16 mouse cellular contexts compared by ENCODE assay signal in genomic region chr7:143475876-143476275, GRCm38 (mm10). TPM values are rescaled to one million over a fixed set of nuclear protein-coding genes. Genes with fewer than 3 reads are reported as not detected.
DNase-seq lines count a peak whose midpoint lies in the region; ATAC-seq and TF ChIP-seq lines count a peak whose summit lies in the region.
"Had no signal": no experiment of that assay in that cellular context is flagged by ENCODE, and none has a peak within 500 bp of the region (broad histone marks: within the 10 kb centered on the region; RNA-seq: fewer than 3 reads in every experiment).

No protein-coding gene starts in this region.

- H3K9ac ChIP-seq in kidney, embryonic 14.5 days (ENCODE audit: low read depth, low read length): no peak overlapping the region
- no peak overlapping the region for H3K9ac ChIP-seq in intestine, embryonic 15.5 days
- no peak overlapping the region for H3K9ac ChIP-seq in stomach, postnatal 0 days (ENCODE audit: low read length)
- H3K9ac ChIP-seq: heart, embryonic 13.5 days had no signal

- no peak for TF ChIP-seq EP300 in stomach, postnatal 0 days (optimal IDR thresholded peaks at IDR 0.05)

- no peaks in the 10 kb centered on the region for H3K9me3 ChIP-seq in kidney, embryonic 14.5 days (ENCODE audit: control insufficient read depth, low read length)
- H3K9me3 ChIP-seq in intestine, embryonic 15.5 days: no peaks in the 10 kb centered on the region
- H3K9me3 ChIP-seq in stomach, postnatal 0 days (ENCODE audit: control insufficient read depth, low read length): no peaks in the 10 kb centered on the region
- H3K9me3 ChIP-seq: heart, embryonic 13.5 days; hindbrain, embryonic 10.5 days had no signal

- ATAC-seq in kidney, embryonic 14.5 days (ENCODE audit: low FRiP score, low TSS enrichment): no peak
- peak; percentile 67 for ATAC-seq in intestine, embryonic 15.5 days
- peak; percentile 72 for ATAC-seq in stomach, postnatal 0 days (ENCODE audit: low FRiP score, low TSS enrichment)
- no peak for ATAC-seq in CD4-positive, CD25-positive, alpha-beta regulatory T cell, adult 4 months
- ATAC-seq: forebrain, embryonic 16.5 days had no signal

- WGBS in kidney, embryonic 14.5 days: 65% methylated on average over 11 of the region's 11 CpGs
- 55% methylated on average over 11 of the region's 11 CpGs for WGBS in intestine, embryonic 15.5 days
- WGBS in stomach, postnatal 0 days: 52% methylated on average over 11 of the region's 11 CpGs

- no peaks in the 10 kb centered on the region for H3K36me3 ChIP-seq in kidney, embryonic 14.5 days (ENCODE audit: control insufficient read depth, insufficient read depth, low read length)
- H3K36me3 ChIP-seq in intestine, embryonic 15.5 days: no peaks in the 10 kb centered on the region
- H3K36me3 ChIP-seq in stomach, postnatal 0 days (ENCODE audit: control insufficient read depth, insufficient read depth, low read length): no peaks in the 10 kb centered on the region
- H3K36me3 ChIP-seq: heart, embryonic 13.5 days; hindbrain, embryonic 10.5 days had no signal

- no peaks in the 10 kb centered on the region for H3K4me1 ChIP-seq in kidney, embryonic 14.5 days (ENCODE audit: control insufficient read depth, insufficient read depth, low read length)
- H3K4me1 ChIP-seq in intestine, embryonic 15.5 days (replicated peaks): peaks cover 8% of the 10 kb centered on the region; the same call in 1 of the 2 replicates
- H3K4me1 ChIP-seq in stomach, postnatal 0 days (replicated peaks; ENCODE audit: control insufficient read depth, insufficient read depth): 0 out of 2 replicates have a peak, but pooled peaks cover 4% of the 10 kb centered on the region

- DNase-seq in kidney, adult 18-20 months: peak; percentile 76
- DNase-seq in kidney, postnatal 36 days: peak; percentile 84 to 89
- DNase-seq in stomach, postnatal 0 days (ENCODE audit: low spot score): peak; percentile 84
- DNase-seq in frontal cortex, adult 2 months (ENCODE audit: extremely low spot score in 1 of 2, low spot score in 1 of 2): no peak
- DNase-seq in layer of hippocampus, postnatal 36 days: no peak
- DNase-seq: cerebellum, adult 11 months; gastrocnemius, postnatal 36 days; left cerebral cortex, postnatal 4 days; thymus, adult 2 months had no signal

- no peaks in the 10 kb centered on the region for H3K27me3 ChIP-seq in kidney, embryonic 14.5 days (ENCODE audit: control insufficient read depth, insufficient read depth, low read length)
- no peaks in the 10 kb centered on the region for H3K27me3 ChIP-seq in intestine, embryonic 15.5 days (replicated peaks)
- no peaks in the 10 kb centered on the region for H3K27me3 ChIP-seq in stomach, postnatal 0 days (ENCODE audit: control insufficient read depth, insufficient read depth, low read length)

- H3K4me3 ChIP-seq in kidney, embryonic 14.5 days (ENCODE audit: low read length): no peak overlapping the region
- H3K4me3 ChIP-seq in intestine, embryonic 15.5 days (replicated peaks): no peak overlapping the region
- H3K4me3 ChIP-seq in stomach, postnatal 0 days (ENCODE audit: low read depth, low read length): no peak overlapping the region
- H3K4me3 ChIP-seq: heart, embryonic 13.5 days; hindbrain, embryonic 10.5 days had no signal

- no peak for TF ChIP-seq CTCF in stomach, postnatal 0 days (IDR thresholded peaks at IDR 0.05; ENCODE audit: low read depth)

- H3K4me2 ChIP-seq in kidney, embryonic 14.5 days (replicated peaks; ENCODE audit: low read depth, low read length): no peak overlapping the region
- no peak overlapping the region for H3K4me2 ChIP-seq in intestine, embryonic 15.5 days (replicated peaks)
- H3K4me2 ChIP-seq in stomach, postnatal 0 days (replicated peaks; ENCODE audit: low read depth): no peak overlapping the region
- H3K4me2 ChIP-seq: heart, embryonic 13.5 days; midbrain, embryonic 11.5 days had no signal

- H3K27ac ChIP-seq in kidney, embryonic 14.5 days (ENCODE audit: low read depth, low read length): no peak overlapping the region
- no peak overlapping the region for H3K27ac ChIP-seq in intestine, embryonic 15.5 days
- peak overlapping the region; percentile 31; the same call in 1 of the 2 replicates for H3K27ac ChIP-seq in stomach, postnatal 0 days (replicated peaks)
- H3K27ac ChIP-seq: heart, embryonic 13.5 days; hindbrain, embryonic 10.5 days had no signal

RNA-seq across cellular contexts. Expression of gene Slc22a18, which starts 2.3 kb away (rescaled TPM):
- polyA plus RNA-seq in kidney, embryonic 14.5 days (2014; fragmentation: Nextera tagmentation; extraction: Ambion mirVana): 4.4 and 4.7 TPM in 2 replicates
- polyA plus RNA-seq in intestine, embryonic 15.5 days (2015; fragmentation: Nextera tagmentation; extraction: Ambion mirVana): 11.4 and 13.4 TPM in 2 replicates
- 27.0 and 28.1 TPM in 2 replicates for polyA plus RNA-seq in stomach, postnatal 0 days (2015; fragmentation: Nextera tagmentation; extraction: Ambion mirVana)
- polyA plus RNA-seq in frontal cortex, adult 2 months (2012; rRNA removed): 0.74 and 1.1 TPM in 2 replicates
- polyA plus RNA-seq in CD4-positive, CD25-positive, alpha-beta regulatory T cell, adult 4 months (2017; shearing (Covaris generic)): not detected
- under 1 TPM; 0.28 to 0.65 TPM for total RNA-seq in layer of hippocampus, postnatal 36 days (2021)
- total RNA-seq: left cerebral cortex, postnatal 4 days had no signal

RNA-seq across cellular contexts. Expression of gene Cdkn1c, which starts 15.0 kb away (rescaled TPM):
- polyA plus RNA-seq in kidney, embryonic 14.5 days (2014; fragmentation: Nextera tagmentation; extraction: Ambion mirVana): 1,196 and 1,506 TPM in 2 replicates
- polyA plus RNA-seq in intestine, embryonic 15.5 days (2015; fragmentation: Nextera tagmentation; extraction: Ambion mirVana): 672 and 702 TPM in 2 replicates
- polyA plus RNA-seq in stomach, postnatal 0 days (2015; fragmentation: Nextera tagmentation; extraction: Ambion mirVana): 185 and 199 TPM in 2 replicates
- polyA plus RNA-seq in frontal cortex, adult 2 months (2012; rRNA removed): 9.1 and 10.3 TPM in 2 replicates
- polyA plus RNA-seq in CD4-positive, CD25-positive, alpha-beta regulatory T cell, adult 4 months (2017; shearing (Covaris generic)): 1 to 10 TPM in 1 of 2 experiments, under 1 TPM in 1; 0.87 to 1.3 TPM
- total RNA-seq in layer of hippocampus, postnatal 36 days (2021): 1 to 10 TPM; 3.6 to 6.7 TPM

RNA-seq across cellular contexts. Expression of gene Phlda2, which starts 27.1 kb away (rescaled TPM):
- polyA plus RNA-seq in kidney, embryonic 14.5 days (2014; fragmentation: Nextera tagmentation; extraction: Ambion mirVana): 7.3 and 10.6 TPM in 2 replicates
- 13.6 and 17.7 TPM in 2 replicates for polyA plus RNA-seq in intestine, embryonic 15.5 days (2015; fragmentation: Nextera tagmentation; extraction: Ambion mirVana)
- 15.3 and 16.8 TPM in 2 replicates for polyA plus RNA-seq in stomach, postnatal 0 days (2015; fragmentation: Nextera tagmentation; extraction: Ambion mirVana)
- 0.86 and 1.3 TPM in 2 replicates for polyA plus RNA-seq in frontal cortex, adult 2 months (2012; rRNA removed)
- under 1 TPM in 1 of 2 experiments, not detected in 1; 0.58 TPM for polyA plus RNA-seq in CD4-positive, CD25-positive, alpha-beta regulatory T cell, adult 4 months (2017; shearing (Covaris generic))
- total RNA-seq in layer of hippocampus, postnatal 36 days (2021): not detected
- total RNA-seq: gastrocnemius, postnatal 36 days; left cerebral cortex, postnatal 4 days had no signal
- polyA plus RNA-seq: forebrain, embryonic 16.5 days had no signal

Comparison
In these comparisons a context has a peak if more than half of its experiments do, and no peak if none do; other contexts are left out.
1. DNase-seq: peak in kidney, adult 18-20 months (single experiment), kidney, postnatal 36 days (2 of 2) and stomach, postnatal 0 days (single experiment); none in frontal cortex, adult 2 months (0 of 2) and layer of hippocampus, postnatal 36 days (0 of 2).
2. ATAC-seq: peak in intestine, embryonic 15.5 days (single experiment) and stomach, postnatal 0 days (single experiment); none in kidney, embryonic 14.5 days (single experiment) and CD4-positive, CD25-positive, alpha-beta regulatory T cell, adult 4 months (single experiment).
3. RNA of gene Cdkn1c, which starts 15.0 kb away (polyA plus RNA-seq): 1,196 to 1,506 TPM in kidney, embryonic 14.5 days, 672 to 702 TPM in intestine, embryonic 15.5 days and 185 to 199 TPM in stomach, postnatal 0 days; 9.1 to 10.3 TPM in frontal cortex, adult 2 months and 0.87 to 1.3 TPM in CD4-positive, CD25-positive, alpha-beta regulatory T cell, adult 4 months; every median in the first group is over 10 times any median in the second.